Mouse (Mus musculus) heart, embryonic 15.5 days (tissue): ENCODE measurements at regions not wholly inside any gene's neighbourhood (a gene's known extent, or its start where the extent isn't known, plus 50 kb on each side); places are given as distances from the start of the nearest gene placed in this dataset.

ENCODE experiments used
- ATAC-seq: fragments of 200-750 bp; cut with Nextera tagmentation; replicated peaks from 2 replicates; pipeline ENCODE4 v1.8.0; 2017; ENCODE audit warnings: low read depth, moderate TSS enrichment; ENCODE audit not compliant: insufficient number of reproducible peaks, insufficient read depth, low FRiP score
- H3K27ac ChIP-seq: fragments of 300-500 bp; sonication (generic); 2 replicates; pipeline ENCODE4 v1.5.1; 2015; ENCODE audit warnings: mild to moderate bottlenecking, inconsistent platforms
- H3K27me3 ChIP-seq: fragments of 300-500 bp; sonication (generic); 2 replicates; pipeline ENCODE4 v1.6.1; 2015; ENCODE audit warnings: inconsistent platforms
- H3K36me3 ChIP-seq: fragments of 300-500 bp; sonication (generic); 2 replicates; pipeline ENCODE4 v1.6.1; 2015; ENCODE audit warnings: mild to moderate bottlenecking, inconsistent platforms
- H3K4me1 ChIP-seq: fragments of 300-500 bp; sonication (generic); replicated peaks from 2 replicates; pipeline ENCODE4 v1.6.1; 2015; ENCODE audit warnings: inconsistent platforms
- H3K4me2 ChIP-seq: fragments of 300-500 bp; sonication (generic); 2 replicates; pipeline ENCODE4 v1.6.1; 2015; ENCODE audit warnings: inconsistent platforms, mild to moderate bottlenecking, moderate library complexity
- H3K4me3 ChIP-seq: fragments of 300-500 bp; sonication (generic); 2 replicates; pipeline ENCODE4 v1.5.1; 2015; ENCODE audit warnings: mild to moderate bottlenecking, inconsistent platforms
- H3K9ac ChIP-seq: fragments of 300-500 bp; sonication (generic); 2 replicates; pipeline ENCODE4 v1.6.1; 2015; ENCODE audit warnings: mild to moderate bottlenecking, inconsistent platforms
- H3K9me3 ChIP-seq: fragments of 300-500 bp; sonication (generic); replicated peaks from 2 replicates; pipeline ENCODE4 v1.6.1; 2016; ENCODE audit warnings: inconsistent platforms
- WGBS: fragments of 180-500 bp; shearing (Covaris S2); methylation state at CpG from one replicate; pipeline ENCODE4 v1.1.7; 2015; ENCODE audit warnings: mixed read lengths; 5-methylcytosine and 5-hydroxymethylcytosine counted together

DNA sequence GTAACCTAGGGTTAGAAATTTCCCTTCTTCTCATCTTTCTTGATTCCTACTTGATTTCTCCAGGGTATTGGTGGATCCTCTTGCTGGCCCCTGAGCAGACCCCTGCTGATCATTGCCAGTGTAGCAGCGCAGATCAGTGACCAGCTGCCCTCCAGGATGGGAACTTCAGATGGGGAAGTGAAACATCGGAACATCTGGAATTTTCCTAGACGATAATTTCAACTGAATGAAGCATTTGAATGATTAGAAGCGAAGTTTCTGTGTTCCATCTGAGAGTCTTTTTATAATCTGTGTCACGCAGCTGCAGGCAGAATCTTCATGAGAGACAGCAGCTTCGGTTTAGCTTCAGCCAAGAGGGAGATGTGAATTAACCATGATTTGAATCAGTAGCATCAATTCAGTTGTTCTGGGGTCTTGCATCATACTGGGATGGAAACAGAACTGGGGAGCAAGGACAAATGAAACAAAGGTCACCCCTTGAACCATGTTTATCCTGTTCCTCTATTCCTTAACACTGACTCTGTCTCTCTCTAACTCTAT is 57.8 kb upstream of the Ddit4l start:
- Histone ChIP-seq H3K9ac (no peak overlapping the region), H3K4me1 (no peaks in the 10 kb centered on the region), H3K27me3 (no peaks in the 10 kb centered on the region), H3K4me2 (no peak overlapping the region), H3K27ac (no peak overlapping the region), H3K4me3 (no peak overlapping the region), H3K9me3 (no peaks in the 10 kb centered on the region), H3K36me3 (no peaks in the 10 kb centered on the region)
- ATAC-seq = no peak
- WGBS = 79% methylated on average over 6 of the region's 6 CpGs

GRCm38 (mm10) chr3:137564282-137564681 is 57.1 kb upstream of the Ddit4l start:
- Histone ChIP-seq H3K4me1 (no peaks in the 10 kb centered on the region), H3K9me3 (no peaks in the 10 kb centered on the region), H3K27me3 (no peaks in the 10 kb centered on the region), H3K4me2 (no peak overlapping the region), H3K36me3 (no peaks in the 10 kb centered on the region), H3K27ac (no peak overlapping the region), H3K4me3 (no peak overlapping the region), H3K9ac (no peak overlapping the region)
- ATAC-seq = no peak
- WGBS = 53% methylated on average over 5 of the region's 5 CpGs

DNA sequence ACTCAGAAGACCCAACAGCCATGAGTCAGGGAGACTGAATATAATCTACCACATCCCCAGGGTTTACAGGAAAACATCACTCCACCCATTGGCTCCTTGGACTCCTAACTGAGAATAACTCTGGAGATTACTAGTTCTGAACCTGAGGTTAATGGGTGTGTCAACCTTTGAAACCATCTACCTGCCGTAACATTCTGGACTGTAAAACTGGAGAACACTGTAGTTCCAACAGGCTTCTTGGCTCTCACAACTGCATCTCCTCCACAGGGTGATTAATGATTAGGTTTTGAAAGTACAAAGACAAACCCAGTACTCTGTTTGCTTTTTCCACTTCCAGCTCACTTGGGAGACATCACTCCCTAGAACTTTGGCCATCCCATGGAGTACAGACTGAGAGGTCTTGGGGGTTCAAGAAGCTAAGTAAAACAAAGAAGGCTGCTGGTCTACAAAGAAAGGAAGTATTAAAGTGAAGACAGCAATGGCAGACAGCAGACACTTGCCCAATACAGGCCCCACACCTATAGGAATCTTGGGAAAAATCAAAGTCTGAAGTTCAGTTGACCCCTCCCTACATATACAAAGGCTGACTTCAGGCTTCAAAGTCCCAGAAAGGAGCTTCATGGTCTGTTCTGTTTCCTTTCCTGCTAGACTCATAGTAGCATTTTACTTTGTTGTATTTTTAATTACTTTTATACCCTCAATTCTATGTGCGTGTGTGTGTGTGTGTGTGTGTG is 52.7 kb upstream of the Ddit4l start:
- 81% methylated on average over 2 of the region's 2 CpGs for WGBS
- no peak overlapping the region for H3K4me3 ChIP-seq
- H3K9me3 ChIP-seq = no peaks in the 10 kb centered on the region
- no peak for ATAC-seq
- H3K36me3 ChIP-seq = no peaks in the 10 kb centered on the region
- H3K27me3 ChIP-seq = no peaks in the 10 kb centered on the region
- no peak overlapping the region for H3K9ac ChIP-seq
- no peak overlapping the region for H3K27ac ChIP-seq
- H3K4me1 ChIP-seq = no peaks in the 10 kb centered on the region
- no peak overlapping the region for H3K4me2 ChIP-seq
